Mouse (Mus musculus): ENCODE data around the gene Rbm45. TPM values are rescaled to one million over a fixed set of nuclear protein-coding genes. Genes with fewer than 3 reads are reported as not detected.

Gene Rbm45
- polyA plus RNA-seq (2014; fragmentation: Illumina TruSeq; extraction: RNeasy Lipid Tissue Mini Kit (QIAGEN cat#74804); ENCODE audit: low read depth, low replicate concordance): 19.4 TPM

DNA sequence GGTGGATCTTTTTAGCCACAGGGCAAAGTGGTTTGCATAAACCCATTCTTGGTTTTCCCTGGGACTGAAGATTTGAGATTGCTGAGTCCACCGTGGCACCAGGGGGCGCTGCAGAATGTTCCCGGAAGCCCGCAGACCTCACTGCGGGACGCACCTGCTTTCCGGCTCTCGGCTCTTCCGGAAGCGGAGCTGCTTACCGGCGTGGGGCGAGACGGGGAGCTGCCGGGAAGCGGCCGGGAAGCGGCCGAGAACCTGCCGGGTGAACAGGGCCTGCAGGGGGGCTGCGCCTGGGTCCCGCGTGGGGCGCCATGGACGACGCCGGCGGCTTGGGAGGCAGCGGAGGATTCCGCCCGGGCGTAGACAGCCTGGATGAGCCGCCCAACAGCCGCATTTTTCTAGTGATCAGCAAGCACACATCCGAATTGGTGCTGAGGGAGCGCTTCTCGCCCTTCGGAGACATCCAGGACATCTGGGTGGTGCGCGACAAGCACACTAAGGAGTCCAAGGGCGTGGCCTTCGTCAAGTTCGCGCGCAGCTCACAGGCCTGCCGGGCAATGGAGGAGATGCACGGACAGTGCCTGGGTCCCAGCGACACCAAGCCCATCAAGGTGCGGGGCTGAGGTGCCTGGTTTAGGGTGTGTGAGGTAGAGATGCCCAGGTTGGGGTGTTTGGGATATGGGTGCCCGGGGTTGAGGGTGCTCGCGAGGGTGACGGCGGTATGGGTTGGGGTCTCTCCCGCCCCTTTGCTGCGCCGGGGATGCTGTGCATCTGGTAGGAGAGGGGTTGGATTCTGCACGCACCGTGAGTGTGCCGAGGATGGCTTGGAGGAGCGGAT is at the start of gene Rbm45:
Gene Rbm45, plus strand, starts transcription at position 164 of the 835 bp plus-strand sequence.

DNA sequence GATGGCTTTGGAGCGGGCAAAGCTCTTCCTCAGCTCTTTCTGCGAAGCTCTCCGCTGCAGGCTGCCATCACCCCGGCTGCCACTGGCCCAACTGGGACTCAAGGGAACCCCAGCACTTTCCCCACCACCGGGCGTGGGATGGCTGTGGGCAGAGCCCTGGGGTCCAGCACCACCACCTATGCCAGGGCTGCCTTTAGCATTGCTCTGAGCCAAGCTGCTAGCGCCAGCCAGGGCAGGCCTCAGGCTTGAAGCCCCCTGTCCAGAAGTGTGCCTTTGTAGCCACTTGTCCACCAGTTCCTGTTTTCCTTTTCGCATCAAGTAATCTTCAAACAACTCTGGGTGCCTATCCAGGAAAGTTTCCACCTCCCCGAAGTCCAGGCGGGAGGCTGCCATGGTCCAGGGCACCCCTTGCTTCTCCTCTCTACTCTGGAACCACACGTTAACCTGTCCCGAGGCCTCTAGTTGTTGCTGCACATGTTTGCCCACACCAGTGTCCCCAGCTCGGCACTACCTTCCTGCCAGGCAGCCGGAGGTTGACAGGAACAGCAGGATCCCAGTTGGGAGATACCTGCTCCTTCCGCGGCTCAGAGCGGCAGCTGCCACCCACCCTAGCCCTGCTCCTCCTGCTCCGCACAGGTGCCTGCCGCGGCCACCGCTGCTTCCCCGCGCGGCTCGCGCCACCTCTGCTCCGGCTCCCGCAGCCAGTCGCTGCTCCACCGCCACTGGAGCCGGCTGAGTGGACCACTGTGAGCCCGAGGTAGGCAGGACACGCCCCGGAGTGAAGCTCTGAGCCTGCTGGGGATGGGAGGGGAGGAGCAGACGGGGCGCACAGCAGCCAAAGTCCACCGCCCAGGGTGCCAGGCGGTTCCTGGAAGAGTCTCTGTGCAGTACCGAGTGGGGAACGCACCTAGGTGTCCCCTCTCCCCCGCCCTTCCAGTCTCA is 31.3 kb upstream of the Rbm45 start, which contains the start of gene Pde11a:
Gene Pde11a, minus strand, starts transcription at position 560 of the 942 bp plus-strand sequence.

GRCm38 (mm10) chr2:76360226-76360625 is 9.6 kb upstream of the Rbm45 start, which contains the start of gene Cyct:
TSS of gene Cyct (minus strand) at chr2:76360450.

GRCm38 (mm10) chr2:76406151-76406936 is 36.6 kb downstream of the Rbm45 start, which contains the start of gene Osbpl6:
TSS of gene Osbpl6 (plus strand) at chr2:76406508.

Other genes starting within 250 kb of the Rbm45 start
- gene Pde11a, start 31.2 kb upstream of the Rbm45 start, polyA plus RNA-seq (2014; fragmentation: Illumina TruSeq; extraction: RNeasy Lipid Tissue Mini Kit (QIAGEN cat#74804); ENCODE audit: low read depth, low replicate concordance): 1.9 TPM
- 4.2 TPM for gene Cyct, start 9.5 kb upstream of the Rbm45 start, polyA plus RNA-seq (2014; fragmentation: Illumina TruSeq; extraction: RNeasy Lipid Tissue Mini Kit (QIAGEN cat#74804); ENCODE audit: low read depth, low replicate concordance)
- gene Osbpl6, start 36.5 kb downstream of the Rbm45 start, polyA plus RNA-seq (2014; fragmentation: Illumina TruSeq; extraction: RNeasy Lipid Tissue Mini Kit (QIAGEN cat#74804); ENCODE audit: low read depth, low replicate concordance): 11.3 TPM

All from adipose tissue, adult 10 weeks (tissue).